Mouse (Mus musculus): ENCODE results near the gene Nr2f2.
A peak's percentile ranks its signal among the peaks of the same experiment; 100 is the strongest.

Nr2f2 gene

DNA sequence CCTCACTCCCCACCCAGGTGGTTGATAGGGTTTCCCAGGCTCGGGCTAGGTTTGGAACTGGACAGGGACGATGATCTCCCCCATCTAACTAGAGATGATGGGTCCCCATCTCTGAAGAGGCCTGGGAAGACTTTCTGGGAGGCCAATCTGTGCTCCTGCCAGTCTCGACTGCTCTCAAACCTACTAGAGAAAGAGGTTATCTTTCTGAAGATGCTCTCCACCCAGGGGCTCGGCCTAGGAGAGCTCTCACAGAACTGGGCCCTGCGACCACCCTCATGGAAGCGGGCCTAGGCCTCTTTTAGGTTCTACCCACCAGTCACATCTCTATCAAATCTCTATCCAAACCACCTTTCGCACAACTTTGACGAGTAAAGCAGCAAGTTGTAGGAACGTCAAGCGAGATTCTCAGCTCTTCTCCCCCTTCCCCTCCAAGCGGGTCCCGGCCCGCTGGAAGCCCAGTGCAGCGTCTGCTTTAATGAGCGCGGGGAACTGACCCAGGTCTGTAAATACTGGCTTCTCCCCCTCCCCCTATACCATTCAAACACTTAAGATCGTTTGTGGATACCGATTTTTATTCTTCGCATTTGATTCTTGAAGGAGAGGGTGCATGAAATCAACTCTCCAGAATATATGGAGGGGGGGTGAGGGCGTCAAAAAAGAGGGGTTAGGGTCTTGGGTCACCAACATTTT lies 16.4 kb downstream of the Nr2f2 start:
- no peak for DNase-seq

DNA sequence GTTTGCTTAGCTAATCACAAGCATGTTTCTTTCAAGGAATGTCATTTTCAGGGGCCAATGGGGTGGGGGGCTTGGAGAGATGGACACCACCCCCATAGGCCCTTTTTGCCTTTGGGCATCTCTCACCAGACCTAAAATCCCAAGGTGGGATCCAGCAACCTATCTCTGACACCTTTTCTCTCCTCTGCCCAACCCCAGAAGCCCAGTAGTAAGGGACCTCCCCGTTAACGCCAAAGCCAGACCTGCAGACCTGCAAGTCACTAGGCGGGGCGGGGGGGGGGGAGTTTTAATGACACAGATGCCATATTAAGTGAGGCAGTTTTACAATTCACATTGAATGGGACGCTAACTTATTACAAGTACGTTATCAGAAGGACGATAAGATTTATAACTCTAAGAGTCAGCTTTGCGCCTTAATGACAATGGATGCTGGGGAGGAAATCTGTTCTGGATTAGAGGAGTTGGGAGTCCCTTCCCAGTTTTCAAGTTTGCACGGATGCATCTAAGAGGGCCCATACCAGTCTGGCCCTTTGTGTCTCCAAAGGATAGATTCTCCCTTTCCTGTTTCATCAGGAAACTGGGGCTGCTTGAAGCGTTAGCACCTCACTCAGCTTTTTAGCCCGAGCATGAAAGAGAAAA lies 17.4 kb downstream of the Nr2f2 start:
- DNase-seq: no peak

DNA sequence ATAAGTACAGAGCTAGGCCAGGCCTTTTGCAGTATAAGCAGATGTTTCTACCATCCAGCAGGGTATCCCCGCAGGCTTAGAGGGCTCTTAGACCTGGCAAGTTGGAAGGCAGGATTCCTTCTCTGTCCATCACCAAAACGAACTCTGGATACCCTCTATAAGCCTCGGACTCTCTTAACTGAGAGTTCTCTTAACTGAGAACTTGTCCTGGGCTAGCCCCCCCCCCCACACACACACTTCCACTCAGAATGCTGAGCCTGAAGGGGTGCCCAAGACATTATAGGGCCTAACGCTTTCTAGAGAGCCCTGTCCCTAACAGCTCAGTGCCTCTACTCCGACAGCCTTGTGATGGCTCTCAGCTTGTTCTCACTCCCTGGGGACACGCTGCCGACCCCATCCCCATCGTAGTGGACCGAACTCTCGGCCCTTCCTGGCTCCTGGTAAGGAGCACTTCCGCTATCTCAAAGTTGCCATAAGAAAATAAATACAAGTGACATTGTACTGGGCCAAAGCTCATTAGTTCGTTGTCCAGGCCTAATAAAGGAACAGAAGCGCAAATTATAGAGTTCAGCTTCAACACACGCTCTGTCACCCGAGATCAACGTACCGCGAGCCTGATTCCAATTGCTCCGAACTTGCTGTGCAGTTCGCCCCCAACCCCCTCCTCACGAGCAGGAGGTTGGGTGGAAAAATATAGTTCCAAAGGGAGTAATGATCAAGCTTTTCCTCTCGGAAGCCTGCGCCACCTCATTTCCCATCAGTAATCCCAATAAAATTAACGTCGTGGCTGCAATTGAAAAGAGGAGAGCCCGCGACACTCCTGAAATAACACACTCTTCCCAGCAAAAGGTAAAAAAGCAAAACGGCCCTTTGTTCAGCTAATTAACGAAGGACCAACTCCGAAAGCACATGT lies 18.2 kb downstream of the Nr2f2 start:
- no peak for DNase-seq

DNA sequence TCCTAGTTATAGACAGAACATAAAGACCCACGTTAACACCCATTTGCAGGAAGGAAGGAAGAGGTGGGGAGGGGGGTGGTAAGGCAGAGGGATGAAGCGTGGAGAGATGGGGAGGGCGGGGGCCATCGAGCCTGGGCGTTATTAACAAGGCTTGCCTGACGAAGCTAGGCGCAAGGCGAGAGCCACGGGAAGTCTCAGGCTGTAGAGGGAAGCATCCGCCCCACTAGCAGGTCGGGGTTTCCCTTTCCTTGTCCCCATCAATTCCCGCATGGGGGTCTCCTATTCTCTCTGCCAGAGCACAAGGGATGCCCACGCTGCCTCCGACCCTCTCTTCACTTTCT lies 18.9 kb downstream of the Nr2f2 start:
- no peak for DNase-seq

DNA sequence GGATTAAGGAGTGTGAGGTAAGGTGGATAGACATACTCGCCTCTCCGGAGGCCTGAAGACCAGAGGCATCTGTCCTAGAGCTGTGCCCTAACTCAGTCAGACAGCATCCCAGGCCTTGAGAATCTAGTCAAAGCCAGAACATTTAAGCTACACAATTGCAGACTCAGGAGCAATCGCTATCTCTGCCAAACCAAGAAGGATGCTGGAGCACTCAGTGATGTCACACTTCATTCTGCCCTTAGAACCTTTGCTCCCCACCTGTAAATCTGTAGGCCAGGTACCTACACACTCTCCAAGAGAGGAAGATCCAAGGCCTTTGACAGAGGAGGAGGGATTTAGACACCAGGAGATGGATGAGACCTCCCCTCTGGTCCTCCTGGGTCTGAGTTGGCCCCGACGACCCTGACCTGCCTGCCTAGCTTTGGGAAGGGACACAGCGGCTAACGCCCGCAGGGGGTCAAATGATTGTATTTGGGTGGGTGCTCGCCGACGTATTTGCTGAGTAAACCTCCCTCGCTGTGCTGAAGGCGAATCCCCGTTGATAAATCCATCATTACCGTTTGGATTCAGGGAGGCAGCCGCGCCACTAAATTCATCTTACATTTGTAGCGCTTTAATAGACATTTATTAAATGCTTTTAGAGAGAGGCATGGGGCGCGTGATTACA lies 19.5 kb downstream of the Nr2f2 start:
- DNase-seq: no peak

DNA sequence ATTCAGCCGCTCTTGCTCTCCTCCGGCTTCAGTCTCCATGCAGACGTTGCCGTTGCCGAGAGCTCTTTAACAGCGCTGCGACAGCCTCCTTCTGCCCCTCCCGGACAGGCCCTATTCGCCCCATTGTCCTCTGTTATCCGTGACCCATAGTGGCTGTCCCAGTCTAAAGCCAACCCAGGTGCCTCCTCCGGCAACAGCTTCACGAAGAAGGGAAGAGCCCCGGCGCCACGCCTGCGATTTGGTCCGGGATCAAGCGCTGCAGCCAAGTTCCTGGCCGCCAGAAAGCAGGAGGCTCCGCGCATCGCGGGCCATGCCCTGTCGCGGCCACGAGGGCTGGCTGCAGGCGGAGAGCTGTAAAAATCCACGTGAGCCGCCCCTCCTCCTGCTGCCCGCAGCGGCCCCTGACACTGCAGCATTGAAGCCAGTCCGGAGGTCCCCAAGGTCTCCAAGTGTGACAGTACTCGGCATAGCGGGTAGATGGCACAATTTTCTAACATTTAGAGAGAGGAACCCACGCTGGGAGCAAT lies 20.5 kb downstream of the Nr2f2 start:
- peak; percentile 37 for DNase-seq

DNA sequence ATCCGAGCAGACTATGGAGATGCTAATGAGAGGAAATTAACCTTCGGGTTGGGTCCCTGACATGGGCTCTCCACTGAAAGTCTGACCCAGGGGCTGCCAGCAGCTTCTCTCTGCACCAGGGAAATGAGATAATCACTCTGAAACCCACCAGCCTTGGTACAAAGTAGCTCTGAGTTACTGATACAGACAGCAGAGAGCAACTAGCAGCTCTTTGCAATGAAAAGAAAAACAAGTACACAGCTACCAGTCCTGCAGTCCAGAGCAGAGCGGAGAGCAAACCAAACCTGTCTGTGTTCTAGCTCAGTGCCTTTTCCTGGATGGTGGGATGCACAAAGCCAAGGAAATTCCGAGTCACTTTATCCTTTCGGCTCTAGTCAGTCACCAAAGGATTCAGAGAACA lies 23.1 kb downstream of the Nr2f2 start:
- DNase-seq: no peak

DNA sequence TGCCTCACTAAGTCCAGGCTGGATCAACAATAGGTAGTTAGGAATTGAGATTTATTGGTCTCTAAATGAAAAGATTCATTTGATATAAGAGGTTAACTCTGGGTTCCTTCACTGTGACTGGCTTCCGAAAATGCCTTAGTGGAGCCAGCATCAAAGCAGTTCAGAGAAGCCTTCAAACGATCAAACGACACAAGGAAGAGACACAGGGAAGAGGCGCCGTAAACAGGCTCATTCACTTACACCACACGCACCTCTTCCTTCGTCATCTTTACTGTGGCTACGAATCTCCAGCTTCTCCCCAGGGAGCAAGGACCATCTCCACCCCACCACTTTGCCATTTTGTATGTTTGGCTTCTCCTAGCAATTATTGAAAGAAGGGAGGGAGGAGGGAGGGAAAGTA lies 23.8 kb downstream of the Nr2f2 start:
- DNase-seq: no peak

DNA sequence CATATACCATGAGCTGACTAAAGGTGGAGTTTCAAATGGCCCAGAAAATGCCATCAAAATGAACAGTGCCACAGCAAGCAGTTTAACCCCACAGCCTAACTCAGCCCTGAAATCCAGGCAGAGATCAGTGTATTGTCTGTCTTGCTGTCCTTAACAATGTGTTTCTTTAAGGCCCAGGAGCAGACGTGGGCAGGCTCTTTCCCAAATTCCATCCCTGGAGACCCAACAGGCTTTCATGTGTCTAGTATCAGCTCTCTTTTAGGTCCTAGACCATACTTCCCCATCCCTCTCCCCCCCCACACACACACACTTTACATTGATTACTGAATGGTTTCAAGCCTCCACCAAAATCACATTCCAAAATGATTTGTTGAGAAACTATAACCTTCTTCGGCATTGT lies 24.5 kb downstream of the Nr2f2 start:
- no peak for DNase-seq

DNA sequence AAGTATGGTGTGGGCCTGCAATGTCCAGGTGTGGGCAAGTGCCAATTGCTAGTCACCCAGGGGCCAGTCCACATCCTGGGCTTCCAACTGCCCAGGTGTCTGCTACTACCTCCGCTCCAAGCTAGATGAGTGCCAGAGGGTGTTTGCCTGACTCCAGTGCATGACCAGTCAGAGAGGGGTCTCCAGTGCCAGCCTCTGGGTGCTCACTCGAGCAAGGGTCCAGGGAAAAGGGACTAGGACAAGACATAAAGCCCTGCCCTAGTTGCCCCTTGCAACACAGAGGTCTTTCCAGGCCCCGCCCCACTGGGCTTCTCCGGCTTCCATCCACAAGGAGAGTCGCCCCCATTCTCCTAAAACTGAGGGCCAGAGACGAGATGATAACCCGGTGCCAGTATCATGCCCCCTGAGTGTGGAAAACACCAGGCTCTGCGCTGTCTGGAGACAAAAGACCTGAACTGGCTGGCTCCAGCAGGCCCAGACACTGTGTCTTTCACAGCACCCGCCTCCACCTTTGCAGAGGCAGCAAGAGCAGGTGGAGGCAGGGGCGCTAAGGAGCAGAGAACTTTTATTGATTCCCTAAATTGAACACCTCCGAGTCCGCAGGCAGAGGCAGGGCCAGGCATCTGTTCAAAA lies 26.4 kb downstream of the Nr2f2 start:
- DNase-seq: no peak

DNA sequence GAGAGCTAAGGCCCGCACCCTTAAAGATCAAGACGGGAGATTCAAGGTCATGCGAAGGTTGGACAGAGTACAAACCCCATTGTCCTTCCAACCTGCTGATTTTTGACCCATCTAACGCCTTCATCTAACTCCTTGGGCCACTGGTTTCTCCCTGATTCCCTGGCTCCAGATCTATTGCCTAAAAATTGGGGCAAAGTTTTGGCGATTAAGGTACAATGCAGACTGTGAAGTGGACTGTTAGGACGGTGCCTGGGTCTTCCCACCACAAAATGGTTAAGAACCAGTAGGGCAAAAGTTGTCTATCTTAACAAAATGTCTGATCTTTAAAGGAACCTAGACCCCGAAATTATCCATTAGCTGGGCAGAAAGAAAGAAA lies 28.3 kb downstream of the Nr2f2 start:
- DNase-seq: no peak

DNA sequence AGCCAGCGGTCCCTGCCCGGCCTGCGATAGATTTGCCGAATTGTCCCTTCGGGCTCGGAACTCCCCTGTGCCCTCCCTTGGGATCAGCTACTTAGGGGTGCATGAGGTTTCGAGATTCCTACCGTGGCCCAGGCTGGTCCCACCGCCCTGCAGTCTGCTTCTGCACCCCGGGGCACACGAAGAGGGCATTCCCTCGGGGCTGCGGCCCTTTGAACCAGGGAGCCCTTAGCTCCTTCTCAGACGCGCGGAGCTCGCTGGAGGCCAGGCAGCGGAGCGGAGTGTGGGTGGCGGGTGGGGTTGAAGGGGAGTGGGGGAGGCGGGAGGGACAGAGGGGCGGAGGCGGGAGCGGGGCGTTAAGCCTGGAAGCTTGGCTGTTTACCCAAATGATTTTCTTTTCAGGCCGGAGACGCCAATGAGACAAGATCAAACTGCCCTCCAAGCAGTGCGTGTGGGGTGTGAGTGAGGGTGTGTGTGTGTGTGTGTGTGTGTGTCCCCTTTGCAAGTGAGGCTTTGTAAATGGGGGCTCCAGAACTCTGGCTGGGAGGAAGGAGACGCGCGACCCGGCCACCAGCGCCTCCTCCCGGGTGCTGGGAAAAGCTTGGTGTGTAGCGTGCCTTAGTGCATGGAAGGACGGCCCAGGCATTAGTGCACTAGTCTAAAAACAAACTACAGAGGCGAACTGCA lies 28.8 kb downstream of the Nr2f2 start:
- no peak for DNase-seq

DNA sequence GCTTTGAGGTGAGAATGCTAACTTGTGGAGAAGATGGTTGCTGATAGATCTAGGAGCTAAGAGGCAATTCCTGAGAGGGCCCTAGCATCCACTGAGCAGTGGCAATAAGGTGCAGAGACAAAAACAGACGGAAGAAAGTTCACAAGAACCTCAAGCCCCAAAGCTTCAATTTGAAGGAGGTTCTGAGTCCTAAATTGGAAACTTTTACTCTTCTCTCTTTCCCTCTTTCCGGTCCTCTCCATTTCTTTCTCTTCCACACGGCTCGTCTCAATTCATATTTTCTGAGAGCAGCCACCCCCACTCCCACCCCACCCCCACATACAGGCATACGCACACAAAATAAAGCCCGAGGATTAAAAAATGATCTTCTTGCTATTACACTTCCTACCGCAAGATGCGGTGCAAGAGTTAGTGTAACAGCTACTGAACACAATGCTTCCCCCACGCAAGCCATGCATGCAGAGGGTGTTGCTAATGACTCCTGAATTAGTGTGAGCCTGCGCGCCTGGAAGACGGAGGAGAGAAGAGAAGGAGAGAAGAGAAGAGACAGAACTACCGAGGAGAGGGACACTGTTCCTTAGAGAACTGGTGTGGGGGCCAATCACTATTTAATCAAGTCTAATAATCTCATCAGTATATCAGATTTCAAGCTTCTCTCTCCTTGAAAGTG lies 29.8 kb downstream of the Nr2f2 start:
- DNase-seq: no peak

DNA sequence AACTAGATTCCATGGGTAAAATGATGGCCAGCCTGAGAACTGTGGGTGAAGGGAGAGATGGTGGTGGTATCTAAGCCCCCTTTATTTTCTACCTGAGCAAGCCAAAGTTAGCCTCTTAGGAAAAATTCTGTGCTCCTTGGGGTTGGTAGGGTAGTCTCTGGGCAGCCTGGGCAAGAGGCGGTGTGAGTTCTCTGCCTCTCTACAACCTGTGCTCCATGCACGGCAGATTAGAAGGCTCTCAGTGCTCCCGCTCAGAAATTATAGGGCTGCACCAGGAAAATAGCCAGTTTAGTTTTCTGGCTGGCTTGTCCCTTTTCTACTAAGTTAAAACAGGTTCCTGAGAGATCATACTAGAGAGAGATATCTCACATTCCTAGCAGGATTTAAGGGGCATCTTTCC lies 30.4 kb downstream of the Nr2f2 start:
- no peak for DNase-seq

DNA sequence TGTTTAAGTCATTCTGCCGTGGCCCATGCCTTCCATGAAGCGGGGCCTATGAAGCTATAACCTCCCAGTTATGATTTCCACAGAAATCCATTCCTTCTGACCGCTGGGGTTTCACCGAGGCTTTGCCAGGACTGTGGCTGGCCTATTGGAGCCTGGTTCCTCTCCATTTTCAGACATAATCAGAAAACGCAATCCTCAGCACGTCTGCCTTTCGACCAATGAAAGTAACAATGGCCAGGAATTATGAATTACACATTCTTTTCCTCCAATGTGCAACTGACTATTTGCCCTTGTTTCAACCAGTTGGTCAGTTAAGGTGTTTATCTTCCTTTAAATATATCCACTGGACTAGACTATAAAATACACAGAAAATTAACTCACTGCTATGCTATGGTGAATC lies 31.1 kb downstream of the Nr2f2 start:
- DNase-seq: no peak

DNA sequence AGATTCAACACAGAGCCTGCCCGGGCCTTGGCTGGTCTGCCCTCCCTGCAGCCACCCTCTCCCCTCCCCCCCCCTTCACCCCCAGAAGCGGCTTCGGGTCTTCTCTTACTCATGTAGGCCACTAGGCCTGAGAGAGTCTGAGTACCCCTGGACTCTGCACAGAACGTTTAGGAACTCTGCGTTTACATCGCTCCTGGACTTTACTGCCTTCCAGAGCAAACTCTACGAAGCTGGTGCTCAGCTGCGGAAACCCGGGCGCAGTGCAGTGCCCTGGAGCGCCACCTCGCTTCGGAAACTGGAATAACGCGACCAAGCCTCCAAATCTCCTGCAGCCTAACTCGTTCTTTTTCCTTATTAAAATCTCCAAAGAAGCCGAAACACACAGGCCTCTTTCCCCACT lies 31.7 kb downstream of the Nr2f2 start:
- no peak for DNase-seq

DNA sequence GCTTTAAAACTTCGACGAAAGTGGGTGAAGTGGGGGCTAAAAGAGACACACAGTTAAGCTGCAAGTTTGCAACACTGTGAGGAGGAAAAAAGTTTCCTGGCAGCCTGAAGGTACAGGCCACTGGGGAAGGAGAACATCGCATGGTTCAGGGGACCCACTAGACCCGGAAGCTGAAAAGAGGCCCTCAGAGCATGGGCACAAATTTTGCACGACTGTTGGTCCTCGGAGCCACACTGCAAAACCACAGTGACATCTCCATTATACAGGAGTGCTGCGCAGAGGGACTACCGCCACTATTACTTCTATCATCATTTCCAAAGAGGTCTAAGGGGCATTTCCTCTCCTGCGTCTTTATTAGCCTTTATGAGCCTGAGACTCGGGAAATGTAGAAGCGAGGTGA lies 32.7 kb downstream of the Nr2f2 start:
- no peak for DNase-seq

DNA sequence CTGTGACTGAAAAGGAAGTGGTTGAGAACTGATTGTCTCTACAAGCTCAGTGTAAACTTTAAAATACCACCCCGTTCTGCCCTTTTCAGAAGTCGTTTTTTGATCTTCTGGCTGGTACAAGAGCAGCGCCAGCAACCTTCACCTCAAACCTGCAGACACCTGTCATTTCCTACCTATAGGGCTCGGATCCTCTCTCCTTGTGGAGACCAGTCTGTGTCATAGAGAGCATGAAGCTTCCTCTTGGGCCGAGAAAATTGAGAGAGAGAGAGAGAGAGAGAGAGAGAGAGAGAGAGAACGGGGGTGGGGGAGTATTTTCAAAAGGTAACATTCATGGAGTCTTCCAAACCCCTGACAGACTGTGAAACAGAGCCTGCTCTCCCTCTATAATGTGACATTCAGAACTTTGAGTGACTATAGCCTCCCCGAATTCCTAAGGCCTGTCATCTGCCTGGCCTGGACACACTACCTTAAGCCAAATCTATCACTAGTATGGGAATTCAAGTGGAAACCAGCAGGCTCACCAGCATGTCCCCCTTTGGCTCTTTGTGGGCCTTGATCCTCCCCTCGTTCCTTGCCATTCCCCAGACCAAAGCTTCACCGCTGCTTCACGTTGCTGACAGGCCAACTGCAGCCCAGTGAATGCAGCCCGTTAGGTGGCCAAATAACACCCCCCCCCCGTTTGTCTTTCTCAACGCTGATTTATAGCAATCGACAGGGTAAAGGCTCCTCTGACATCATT lies 33.4 kb downstream of the Nr2f2 start:
- no peak for DNase-seq

DNA sequence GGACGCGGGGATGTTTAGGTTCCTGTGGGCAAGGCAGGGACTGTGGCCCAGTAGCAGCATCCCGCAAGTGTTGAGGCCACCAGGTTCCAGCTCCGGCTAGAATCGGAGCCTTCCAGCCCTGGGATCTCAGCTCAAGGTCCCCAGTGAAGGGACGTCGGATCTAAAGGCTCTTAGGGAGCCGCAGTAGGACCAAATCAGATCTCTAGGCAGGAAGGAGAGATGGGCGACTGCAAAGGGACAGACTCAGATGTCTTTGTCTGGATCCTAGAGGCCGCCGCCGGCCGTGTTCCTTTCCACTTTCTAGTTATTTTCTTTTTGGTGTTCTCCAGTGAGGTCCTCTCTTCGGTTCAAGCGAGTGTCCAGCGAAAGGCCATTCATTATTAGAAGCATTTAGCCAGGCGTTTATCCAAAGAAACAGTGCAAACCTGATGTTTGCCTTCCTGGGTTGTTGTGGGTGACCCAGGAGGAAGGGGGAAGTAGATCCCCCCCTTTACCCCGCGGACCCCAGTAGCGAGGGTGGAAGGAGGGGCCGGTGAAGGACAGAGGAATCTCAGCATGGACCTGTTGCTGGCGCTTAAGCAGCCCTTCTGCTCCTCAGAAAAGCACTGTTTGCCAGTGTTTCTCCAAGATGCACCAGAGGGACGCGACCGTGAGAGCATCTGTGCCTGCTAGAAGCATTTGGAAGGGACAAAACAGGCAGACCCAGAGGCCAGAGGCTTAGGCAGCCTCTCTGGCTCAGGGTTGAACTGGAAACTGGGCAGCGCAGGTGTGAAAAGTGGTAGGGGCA lies 34.3 kb downstream of the Nr2f2 start:
- DNase-seq: no peak

Measured in cerebellum, adult 9-11 months (tissue).